Mouse (Mus musculus) MEL (cell line): ENCODE measurements at regions not wholly inside any gene's neighbourhood (a gene's known extent, or its start where the extent isn't known, plus 50 kb on each side); places are given as distances from the start of the nearest gene placed in this dataset.

Experiments used
- JUND ChIP-seq: IDR thresholded peaks from 2 replicates; pipeline ENCODE4 v1.6.1; 2011; ENCODE audit warnings: low read depth, mild to moderate bottlenecking, improper control_type of control experiment, low read length
- NRF1 ChIP-seq: IDR thresholded peaks from 2 replicates; pipeline ENCODE4 v1.6.1; 2014; ENCODE audit warnings: low read depth, mild to moderate bottlenecking, inconsistent platforms, low read length, improper control_type of control experiment, moderate library complexity; ENCODE audit not compliant: poor library complexity, insufficient read depth, severe bottlenecking
- POLR2A ChIP-seq, 2 experiments: IDR thresholded peaks; 2 replicates each; pipeline ENCODE4 v1.6.1; 2011 to 2012; ENCODE audit warnings: low read length in 2 of 2, mild to moderate bottlenecking in 2 of 2, control low read depth in 1 of 2, improper control_type of control experiment in 1 of 2, low read depth in 1 of 2, moderate library complexity in 1 of 2; ENCODE audit not compliant: control insufficient read depth in 1 of 2, insufficient read depth in 1 of 2, poor library complexity in 1 of 2
- POLR2AphosphoS5 ChIP-seq: IDR thresholded peaks from 2 replicates; pipeline ENCODE4 v1.6.1; 2012; ENCODE audit warnings: low read depth, borderline replicate concordance, mild to moderate bottlenecking, inconsistent platforms, low read length, moderate library complexity, mixed read lengths
- TBP ChIP-seq: IDR thresholded peaks from 2 replicates; pipeline ENCODE4 v1.8.0; 2011; ENCODE audit warnings: low read depth, low read length, improper control_type of control experiment
- ZKSCAN1 ChIP-seq: IDR thresholded peaks from 2 replicates; pipeline ENCODE4 v1.6.1; 2012; ENCODE audit warnings: low read depth, mild to moderate bottlenecking, inconsistent platforms, low read length, improper control_type of control experiment, moderate library complexity

GRCm38 (mm10) chr16:85721968-85722367 is 80.9 kb downstream of the Adamts1 start:
- TF ChIP-seq POLR2AphosphoS5 = no peak
- TF ChIP-seq NRF1 = no peak
- no peak for TF ChIP-seq JUND
- TF ChIP-seq TBP = no peak
- no peak for TF ChIP-seq ZKSCAN1
- no peak for TF ChIP-seq POLR2A (IDR thresholded peaks at IDR 0.05; ENCODE audit: control insufficient read depth in 1 of 2, insufficient read depth in 1 of 2, low read depth in 1 of 2, low read length in 2 of 2, poor library complexity in 1 of 2)
